Mouse (Mus musculus): ENCODE data around the gene Brat1.

GRCm38 (mm10) chr5:140702103-140702513 is 2.7 kb upstream of the Brat1 start, which contains the start of gene Iqce:
- no peak for TF ChIP-seq CTCF (IDR thresholded peaks at IDR 0.05; ENCODE audit: low read depth, low read length)
- peak; percentile 31; the same call in 1 of the 2 replicates for TF ChIP-seq POLR2A (IDR thresholded peaks at IDR 0.05; ENCODE audit: extremely low read depth, insufficient read depth, low read length)

Data from liver, adult 2 months (tissue).